Mouse (Mus musculus) central nervous system, embryonic 18 days (tissue): ENCODE results near the gene Krt27. TPM values are rescaled to one million over a fixed set of nuclear protein-coding genes. Genes with fewer than 3 reads are reported as not detected.

Experiments used
- polyA plus RNA-seq: library from polyadenylated mRNA; depleted of rRNA; stranded (reverse); fragments of >200 nt; gene quantifications from 2 replicates; pipeline ENCODE4 v1.2.3, GENCODE M21; 2012; rRNA removed

The Krt27 gene
- 0.06 and 0.08 TPM in 2 replicates for polyA plus RNA-seq

DNA sequence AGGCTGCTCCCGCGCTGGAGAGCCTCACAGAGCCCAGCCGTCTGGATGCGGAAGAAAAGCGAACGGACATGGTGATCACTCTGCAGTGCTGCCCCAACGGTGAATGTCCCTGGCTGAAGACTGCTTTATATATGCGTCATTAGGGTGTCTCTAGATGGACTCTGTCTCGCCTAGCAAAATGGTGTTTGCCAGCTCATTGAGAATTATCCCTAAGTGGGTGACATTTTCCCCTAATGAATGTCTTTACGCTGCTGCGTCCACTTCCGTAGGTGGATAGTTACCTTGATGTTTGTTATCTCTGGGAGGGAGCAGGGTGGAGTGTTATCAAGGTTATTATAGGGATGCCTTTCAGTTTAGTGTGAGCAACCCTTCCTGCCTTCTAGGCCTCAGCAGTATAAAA, at the start of gene Krt27:
Gene Krt27 (minus strand): TSS at position 101 of the 400 bp plus-strand sequence.

DNA sequence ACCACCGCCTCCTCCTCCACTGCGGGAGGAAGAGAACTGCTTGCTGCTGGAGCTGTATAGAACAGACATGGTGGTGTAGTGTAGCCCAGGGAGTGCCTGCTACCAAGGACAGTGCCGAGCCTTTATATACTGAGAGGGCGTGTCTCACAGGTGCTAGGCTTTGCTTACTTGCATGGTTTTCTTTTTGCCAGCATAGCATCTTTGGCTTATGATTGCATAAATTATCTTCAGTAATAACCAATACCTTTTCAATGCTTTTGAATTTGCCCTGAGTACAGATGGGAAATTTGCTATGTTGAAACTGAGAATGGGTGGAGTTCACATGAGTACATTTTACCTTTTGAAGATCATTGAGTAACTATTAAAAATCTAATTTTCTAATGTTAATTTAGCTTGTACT, 38.4 kb upstream of the Krt27 start, which contains the start of gene Krt10:
Gene Krt10 (minus strand): TSS at position 101 of the 400 bp plus-strand sequence.

DNA sequence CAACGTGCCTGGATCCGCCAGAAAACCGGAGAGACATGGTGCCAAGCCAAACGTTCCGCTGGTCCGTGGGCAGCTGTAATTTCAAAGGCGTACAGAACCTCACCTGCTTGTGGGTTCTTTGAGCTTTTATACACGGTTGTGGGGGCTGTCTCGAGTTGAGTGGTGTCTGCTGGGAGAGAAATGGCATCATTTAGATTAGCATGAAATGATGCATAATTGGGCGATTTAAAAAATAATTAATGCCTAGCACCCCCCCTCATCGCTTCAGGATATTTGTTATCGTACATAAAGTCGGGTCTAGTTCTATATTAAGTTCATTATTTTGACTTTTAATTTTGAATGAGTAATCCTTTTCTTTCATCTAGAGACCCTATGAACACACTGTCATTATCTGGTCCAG, 23.9 kb upstream of the Krt27 start, which contains the start of gene Krt28:
Gene Krt28 (minus strand): TSS at position 101 of the 400 bp plus-strand sequence.

GRCm38 (mm10) chr11:99337866-99338265, 13.0 kb downstream of the Krt27 start, which contains the start of gene Krt26:
Gene Krt26, minus strand, starts transcription at chr11:99337966.

GRCm38 (mm10) chr11:99322851-99323250, 28.1 kb downstream of the Krt27 start, which contains the start of gene Krt25:
Gene Krt25, minus strand, starts transcription at chr11:99322951.

Other genes with a start within 250 kb of the Krt27 start
- not detected in 2 replicates for gene Ccr7, start 196.0 kb downstream of the Krt27 start, polyA plus RNA-seq
- gene Smarce1, start 120.1 kb downstream of the Krt27 start, polyA plus RNA-seq: 166 and 184 TPM in 2 replicates
- gene Krt222, start 107.0 kb downstream of the Krt27 start, polyA plus RNA-seq: 3.9 and 4.4 TPM in 2 replicates
- gene Krt24, start 65.8 kb downstream of the Krt27 start, polyA plus RNA-seq: 0.07 TPM in 1 of 2 replicates, not detected in the other
- gene Krt25, start 28.2 kb downstream of the Krt27 start, polyA plus RNA-seq: 0.05 and 0.13 TPM in 2 replicates
- gene Krt26, start 13.1 kb downstream of the Krt27 start, polyA plus RNA-seq: 0.12 and 0.19 TPM in 2 replicates
- 0.28 and 0.29 TPM in 2 replicates for gene Krt28, start 23.8 kb upstream of the Krt27 start, polyA plus RNA-seq
- gene Krt10, start 38.3 kb upstream of the Krt27 start, polyA plus RNA-seq: 12.8 and 13.8 TPM in 2 replicates
- gene Krt12, start 71.2 kb upstream of the Krt27 start, polyA plus RNA-seq: 0.35 and 0.52 TPM in 2 replicates
- gene Krt20, start 87.0 kb upstream of the Krt27 start, polyA plus RNA-seq: 0.09 TPM in 1 of 2 replicates, not detected in the other
- 0.06 and 0.16 TPM in 2 replicates for gene Krt23, start 142.0 kb upstream of the Krt27 start, polyA plus RNA-seq
- not detected in 2 replicates for gene Krt39, start 170.2 kb upstream of the Krt27 start, polyA plus RNA-seq
- not detected in 2 replicates for gene Krt40, start 192.1 kb upstream of the Krt27 start, polyA plus RNA-seq
- not detected in 2 replicates for gene Krtap3-3, start 199.8 kb upstream of the Krt27 start, polyA plus RNA-seq
- gene Krtap3-2, start 205.7 kb upstream of the Krt27 start, polyA plus RNA-seq: not detected in 2 replicates
- gene Gm11939, start 208.4 kb upstream of the Krt27 start, polyA plus RNA-seq: not detected in 2 replicates
- gene Krtap3-1, start 215.5 kb upstream of the Krt27 start, polyA plus RNA-seq: not detected in 2 replicates
- not detected in 2 replicates for gene Krtap1-5, start 229.9 kb upstream of the Krt27 start, polyA plus RNA-seq
- gene Krtap1-4, start 232.6 kb upstream of the Krt27 start, polyA plus RNA-seq: not detected in 2 replicates
- gene Krtap1-3, start 240.2 kb upstream of the Krt27 start, polyA plus RNA-seq: not detected in 2 replicates
- not detected in 2 replicates for gene Krtap9-3, start 247.0 kb upstream of the Krt27 start, polyA plus RNA-seq